Mouse (Mus musculus) myocyte (in vitro differentiated cells): ENCODE data around the gene Isoc2a.

ENCODE experiments used
- E2F4 ChIP-seq: IDR thresholded peaks from one replicate; pipeline ENCODE4 v1.6.1; 2011; ENCODE audit warnings: mild to moderate bottlenecking, control low read depth, moderate library complexity; ENCODE audit not compliant: insufficient read depth
- MAX ChIP-seq: IDR thresholded peaks from one replicate; pipeline ENCODE4 v1.6.1; 2011; ENCODE audit warnings: low read depth, mild to moderate bottlenecking, control low read depth
- MYOD1 ChIP-seq, 3 experiments: IDR thresholded peaks; one replicate each; pipeline ENCODE4 v1.6.1; 2011; ENCODE audit warnings: control low read depth in 2 of 3, low read depth in 2 of 3, mild to moderate bottlenecking in 2 of 3, moderate library complexity in 1 of 3; ENCODE audit not compliant: insufficient read length in 2 of 3, control insufficient read depth in 1 of 3
- MYOG ChIP-seq, 3 experiments: IDR thresholded peaks; one replicate each; pipeline ENCODE4 v1.6.1; 2011; ENCODE audit warnings: control low read depth in 2 of 3, low read depth in 2 of 3, mild to moderate bottlenecking in 2 of 3; ENCODE audit not compliant: insufficient read length in 2 of 3, control insufficient read depth in 1 of 3, insufficient read depth in 1 of 3
- POLR2A ChIP-seq: IDR thresholded peaks from one replicate; pipeline ENCODE4 v1.6.1; 2011; ENCODE audit warnings: low read depth, mild to moderate bottlenecking, control low read depth, moderate library complexity; ENCODE audit not compliant: insufficient read length
- POLR2AphosphoS2 ChIP-seq: IDR thresholded peaks from one replicate; pipeline ENCODE4 v1.6.1; 2011; ENCODE audit warnings: low read depth, control low read depth; ENCODE audit not compliant: insufficient read length
- REST ChIP-seq: IDR thresholded peaks from one replicate; pipeline ENCODE4 v1.6.1; 2011; ENCODE audit warnings: mild to moderate bottlenecking, control low read depth, moderate library complexity; ENCODE audit not compliant: insufficient read depth, insufficient read length
- SRF ChIP-seq: IDR thresholded peaks from one replicate; pipeline ENCODE4 v1.6.1; 2011; ENCODE audit warnings: low read depth; ENCODE audit not compliant: control insufficient read depth, insufficient read length
- TCF12 ChIP-seq: IDR thresholded peaks from one replicate; pipeline ENCODE4 v1.6.1; 2011; ENCODE audit warnings: mild to moderate bottlenecking, control low read depth; ENCODE audit not compliant: poor library complexity, insufficient read depth, severe bottlenecking
- TCF3 ChIP-seq: IDR thresholded peaks from one replicate; pipeline ENCODE4 v1.6.1; 2011; ENCODE audit warnings: low read depth, control low read depth; ENCODE audit not compliant: insufficient read length
- USF1 ChIP-seq: IDR thresholded peaks from one replicate; pipeline ENCODE4 v1.6.1; 2011; ENCODE audit warnings: low read depth, mild to moderate bottlenecking, control low read depth, moderate library complexity

DNA sequence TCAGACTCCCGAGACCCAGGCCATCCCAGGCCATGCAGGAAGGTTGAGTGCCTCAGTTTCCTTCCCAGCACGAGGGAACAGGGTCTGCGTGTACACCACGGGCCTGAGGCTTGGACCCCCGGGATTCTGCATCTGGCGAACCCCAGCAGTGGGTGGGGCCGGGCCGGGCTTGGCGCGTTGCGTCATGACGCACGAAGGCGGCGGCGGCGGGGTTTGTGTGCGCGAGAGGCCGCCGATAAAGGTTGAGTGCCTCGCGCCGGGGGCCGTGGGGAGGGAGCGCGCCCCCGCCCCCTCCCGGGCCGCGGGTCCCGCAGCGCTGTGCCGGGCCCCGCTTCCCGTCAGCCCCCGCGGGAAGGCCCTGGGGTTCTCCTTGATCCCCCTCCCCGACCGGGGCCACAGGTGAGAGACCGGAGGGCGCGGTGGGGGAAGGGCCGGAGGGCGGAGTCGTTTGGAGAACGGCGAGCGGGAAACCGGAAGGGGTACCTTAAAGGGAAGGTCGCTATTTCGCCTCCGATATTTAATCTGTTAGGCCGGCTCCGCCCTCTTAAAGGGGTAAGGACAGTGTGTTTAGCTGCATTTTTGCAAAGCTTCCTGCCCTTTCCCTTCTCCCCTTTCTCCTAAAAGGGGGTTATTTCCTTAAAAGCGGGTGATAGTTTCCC, 38.2 kb downstream of the Isoc2a start, which contains the start of gene Zfp628:
- TF ChIP-seq MAX (no peak), USF1 (no peak), MYOG (IDR thresholded peaks at IDR 0.05; ENCODE audit: control insufficient read depth in 1 of 3, insufficient read depth in 1 of 3, insufficient read length in 2 of 3, low read depth in 2 of 3) (peak in 1 of 3 experiments; percentile 6), POLR2A (peak; percentile 90), POLR2AphosphoS2 (peak; percentile 93), TCF12 (no peak), MYOD1 (IDR thresholded peaks at IDR 0.05; ENCODE audit: control insufficient read depth in 1 of 3, insufficient read length in 2 of 3, low read depth in 2 of 3) (no peak), E2F4 (no peak), REST (no peak), SRF (peak; percentile 86), TCF3 (no peak)
